Mouse (Mus musculus): ENCODE measurements around the gene Cdc5l. TPM values are rescaled to one million over a fixed set of nuclear protein-coding genes. Genes with fewer than 3 reads are reported as not detected.

Cdc5l gene
- polyA plus RNA-seq (2015; fragmentation: Nextera tagmentation; extraction: Ambion mirVana), result 62.5 and 73.1 TPM in 2 replicates

GRCm38 (mm10) chr17:45433419-45434261, at the start of gene Cdc5l:
Gene Cdc5l (minus strand): TSS chr17:45433737.
- peak within 1 kb of the TSS; percentile 94 for H3K4me2 ChIP-seq
- H3K36me3 ChIP-seq, result peaks cover 16% of the 10 kb centered on the region
- peak within 1 kb of the TSS; percentile 89 for H3K4me3 ChIP-seq
- H3K4me1 ChIP-seq (replicated peaks), result peaks cover 29% of the 10 kb centered on the region
- no peaks in the 10 kb centered on the region for H3K9me3 ChIP-seq
- H3K27ac ChIP-seq (replicated peaks), result peak within 1 kb of the TSS; percentile 94
- peak; percentile 97 for ATAC-seq (ENCODE audit: low read depth)
- no peaks in the 10 kb centered on the region for H3K27me3 ChIP-seq
- peak within 1 kb of the TSS; percentile 89 for H3K9ac ChIP-seq
- under 1% methylated on average over 73 of the region's 73 CpGs for WGBS

- Histone ChIP-seq H3K36me3 (no peaks in the 10 kb centered on the region), H3K9ac (no peak overlapping the region), H3K4me3 (no peak overlapping the region), H3K9me3 (peaks cover 5% of the 10 kb centered on the region; the same call in 1 of the 2 replicates), H3K27me3 (peaks cover 22% of the 10 kb centered on the region), H3K27ac (replicated peaks) (no peak overlapping the region), H3K4me2 (no peak overlapping the region), H3K4me1 (replicated peaks) (0 out of 2 replicates have a peak, but pooled peaks cover 4% of the 10 kb centered on the region)
- ATAC-seq (ENCODE audit: low read depth), result no peak
- WGBS, result 22% methylated on average over 2 of the region's 2 CpGs
These were observed 46.9 kb upstream of the Cdc5l start for GRCm38 (mm10) chr17:45480429-45480828.

DNA sequence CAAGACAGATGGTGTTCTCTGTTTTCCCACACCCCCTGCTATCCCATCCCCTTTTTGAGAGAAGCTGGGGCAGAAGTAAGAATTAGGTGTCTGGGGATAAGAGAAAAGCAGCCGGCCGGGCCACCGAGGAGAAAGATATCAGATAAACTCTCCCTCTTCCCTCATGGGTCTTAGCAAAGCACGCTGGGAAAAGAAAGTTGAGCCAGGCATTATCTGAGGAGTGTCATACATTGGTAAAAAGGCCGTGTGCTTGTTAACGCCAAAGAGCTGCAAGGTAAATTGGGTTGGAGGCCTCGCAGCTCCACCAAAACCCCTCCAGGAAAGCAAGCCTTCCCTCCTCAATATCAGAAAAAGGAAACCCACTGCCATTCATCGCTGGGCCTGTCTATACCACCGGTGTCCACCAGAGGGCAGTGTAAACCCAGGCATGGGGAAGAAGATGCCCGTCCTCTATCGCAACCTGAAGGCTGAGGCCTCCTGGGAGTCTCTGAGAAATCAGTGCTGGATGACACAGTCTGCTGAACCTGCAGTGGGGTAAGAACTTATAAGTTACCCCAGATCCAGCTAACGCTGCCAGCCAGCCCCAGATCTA, 44.8 kb upstream of the Cdc5l start:
- ATAC-seq (ENCODE audit: low read depth), result no peak; the same call in 1 of the 2 replicates
- H3K27ac ChIP-seq (replicated peaks), result no peak overlapping the region
- peaks cover 5% of the 10 kb centered on the region; the same call in 1 of the 2 replicates for H3K9me3 ChIP-seq
- H3K27me3 ChIP-seq, result peaks cover 25% of the 10 kb centered on the region
- WGBS, result 19% methylated on average over 12 of the region's 12 CpGs
- no peaks in the 10 kb centered on the region for H3K36me3 ChIP-seq
- H3K4me2 ChIP-seq, result no peak overlapping the region
- peaks cover 14% of the 10 kb centered on the region for H3K4me1 ChIP-seq (replicated peaks)
- H3K9ac ChIP-seq, result no peak overlapping the region
- H3K4me3 ChIP-seq, result no peak overlapping the region

GRCm38 (mm10) chr17:45474669-45475465, 41.3 kb upstream of the Cdc5l start, which contains the start of gene Spats1:
Gene Spats1 (minus strand): TSS chr17:45475415.
- H3K9me3 ChIP-seq, result no peaks in the 10 kb centered on the region
- peak within 1 kb of the TSS; percentile 69 for H3K4me2 ChIP-seq
- H3K27ac ChIP-seq (replicated peaks), result peak within 1 kb of the TSS; percentile 59; the same call in 1 of the 2 replicates
- H3K4me3 ChIP-seq, result peak within 1 kb of the TSS; percentile 43
- no peaks in the 10 kb centered on the region for H3K36me3 ChIP-seq
- WGBS, result 5% methylated on average over 30 of the region's 30 CpGs
- ATAC-seq (ENCODE audit: low read depth), result peak; percentile 84
- peak within 1 kb of the TSS; percentile 66 for H3K9ac ChIP-seq
- H3K27me3 ChIP-seq, result peaks cover 29% of the 10 kb centered on the region
- peaks cover 14% of the 10 kb centered on the region for H3K4me1 ChIP-seq (replicated peaks)

- peaks cover 14% of the 10 kb centered on the region for H3K4me1 ChIP-seq (replicated peaks)
- H3K36me3 ChIP-seq, result no peaks in the 10 kb centered on the region
- 71% methylated on average over 8 of the region's 8 CpGs for WGBS
- H3K4me3 ChIP-seq, result peak overlapping the region; percentile 43
- peaks cover 29% of the 10 kb centered on the region for H3K27me3 ChIP-seq
- H3K4me2 ChIP-seq, result peak overlapping the region; percentile 69
- no peak overlapping the region for H3K27ac ChIP-seq (replicated peaks)
- ATAC-seq (ENCODE audit: low read depth), result peak; percentile 48; the same call in 1 of the 2 replicates
- H3K9me3 ChIP-seq, result no peaks in the 10 kb centered on the region
- H3K9ac ChIP-seq, result peak overlapping the region; percentile 66; the same call in 1 of the 2 replicates
These were observed 40.6 kb upstream of the Cdc5l start for GRCm38 (mm10) chr17:45474146-45474545.

DNA sequence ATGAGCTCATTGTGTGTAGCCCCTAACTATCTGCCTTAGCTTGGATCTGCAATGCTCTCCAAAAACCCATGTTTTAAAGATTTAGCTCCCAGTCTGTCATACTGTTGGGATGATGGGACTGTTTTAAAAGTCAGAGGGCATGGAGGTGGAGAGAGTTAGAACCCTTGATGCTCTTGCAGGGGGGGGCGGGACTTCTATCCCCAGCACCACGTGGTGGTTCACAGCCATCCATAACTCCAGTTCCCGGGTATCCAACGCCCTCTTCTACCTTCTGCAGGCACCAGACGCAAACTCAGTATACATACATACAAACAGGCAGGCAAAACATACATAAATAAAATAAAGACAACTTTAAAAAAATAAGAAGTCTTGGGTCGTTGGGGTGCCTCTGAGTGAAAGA, 40.1 kb upstream of the Cdc5l start:
- WGBS, result 74% methylated on average over 6 of the region's 6 CpGs
- peaks cover 29% of the 10 kb centered on the region for H3K27me3 ChIP-seq
- no peak for ATAC-seq (ENCODE audit: low read depth)

DNA sequence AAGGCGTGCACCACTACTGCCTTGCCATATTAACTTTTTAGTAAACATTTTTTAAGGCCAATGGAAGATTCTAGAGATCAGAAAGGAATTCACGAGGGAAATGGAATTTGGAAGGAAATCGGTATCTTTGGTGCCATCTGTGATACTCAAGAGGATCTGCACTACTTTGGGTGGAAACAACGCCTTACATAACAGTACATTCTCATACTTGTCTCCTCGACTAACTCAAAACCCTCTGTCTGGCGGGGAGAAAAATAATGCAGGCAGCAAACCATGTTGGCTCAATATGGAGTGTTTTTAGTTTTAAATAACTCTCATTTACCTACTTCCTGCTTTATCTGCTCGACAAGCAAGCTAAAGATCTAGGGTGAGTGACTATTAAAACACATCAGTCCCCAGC, 37.2 kb upstream of the Cdc5l start:
- 91% methylated on average over 7 of the region's 7 CpGs for WGBS
- Histone ChIP-seq H3K27me3 (peaks cover 9% of the 10 kb centered on the region), H3K27ac (replicated peaks) (no peak overlapping the region), H3K9ac (no peak overlapping the region), H3K4me2 (no peak overlapping the region), H3K36me3 (no peaks in the 10 kb centered on the region), H3K4me1 (replicated peaks) (peaks cover 10% of the 10 kb centered on the region), H3K4me3 (no peak overlapping the region), H3K9me3 (peaks cover 4% of the 10 kb centered on the region; the same call in 1 of the 2 replicates)
- ATAC-seq (ENCODE audit: low read depth), result no peak

More for the DNA sequence above, 40.1 kb upstream of the Cdc5l start:
- no peak overlapping the region for H3K9ac ChIP-seq
- H3K27ac ChIP-seq (replicated peaks), result no peak overlapping the region
- no peak overlapping the region for H3K4me2 ChIP-seq
- H3K4me3 ChIP-seq, result no peak overlapping the region
- peaks cover 14% of the 10 kb centered on the region for H3K4me1 ChIP-seq (replicated peaks)
- H3K36me3 ChIP-seq, result no peaks in the 10 kb centered on the region
- H3K9me3 ChIP-seq, result no peaks in the 10 kb centered on the region

DNA sequence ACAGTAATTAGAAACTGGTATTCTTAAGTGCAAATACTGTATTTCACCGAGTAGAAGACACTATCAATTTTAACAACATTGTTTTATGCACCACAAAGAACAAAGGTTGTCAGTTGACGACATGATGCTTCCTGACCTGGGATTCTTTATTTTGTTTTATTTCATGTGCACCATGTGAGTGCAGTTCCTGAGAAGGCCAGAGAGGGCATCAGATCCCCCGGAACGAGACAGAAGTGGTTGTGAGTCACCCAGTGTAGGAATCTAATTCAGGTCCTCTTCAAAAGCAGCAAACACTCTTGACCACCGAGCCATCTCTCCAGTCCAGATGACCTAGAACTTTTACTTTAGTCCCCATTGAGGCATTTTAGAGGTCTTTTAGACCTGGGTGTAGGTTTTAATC, 34.8 kb upstream of the Cdc5l start:
- no peak overlapping the region for H3K9ac ChIP-seq
- H3K27ac ChIP-seq (replicated peaks), result no peak overlapping the region
- no peaks in the 10 kb centered on the region for H3K4me1 ChIP-seq (replicated peaks)
- H3K4me3 ChIP-seq, result no peak overlapping the region
- 83% methylated on average over 5 of the region's 5 CpGs for WGBS
- no peaks in the 10 kb centered on the region for H3K36me3 ChIP-seq
- ATAC-seq (ENCODE audit: low read depth), result no peak
- H3K4me2 ChIP-seq, result no peak overlapping the region
- peaks cover 4% of the 10 kb centered on the region; the same call in 1 of the 2 replicates for H3K9me3 ChIP-seq
- 0 out of 2 replicates have a peak, but pooled peaks cover 3% of the 10 kb centered on the region for H3K27me3 ChIP-seq

- Histone ChIP-seq H3K9ac (no peak overlapping the region), H3K4me2 (no peak overlapping the region), H3K4me3 (no peak overlapping the region), H3K9me3 (peaks cover 4% of the 10 kb centered on the region; the same call in 1 of the 2 replicates), H3K27ac (replicated peaks) (no peak overlapping the region), H3K27me3 (no peaks in the 10 kb centered on the region), H3K36me3 (no peaks in the 10 kb centered on the region), H3K4me1 (replicated peaks) (no peaks in the 10 kb centered on the region)
- WGBS, result 62% methylated on average over 2 of the region's 2 CpGs
- no peak for ATAC-seq (ENCODE audit: low read depth)
These were observed 33.2 kb upstream of the Cdc5l start for GRCm38 (mm10) chr17:45466701-45467100.

- Histone ChIP-seq H3K9ac (no peak overlapping the region), H3K9me3 (peaks cover 4% of the 10 kb centered on the region; the same call in 1 of the 2 replicates), H3K27ac (replicated peaks) (no peak overlapping the region), H3K4me3 (no peak overlapping the region), H3K4me1 (replicated peaks) (no peaks in the 10 kb centered on the region), H3K36me3 (no peaks in the 10 kb centered on the region), H3K4me2 (no peak overlapping the region), H3K27me3 (no peaks in the 10 kb centered on the region)
- no peak for ATAC-seq (ENCODE audit: low read depth)
- WGBS, result 86% methylated on average over 9 of the region's 9 CpGs
These were observed 30.7 kb upstream of the Cdc5l start for GRCm38 (mm10) chr17:45464255-45464654.

DNA sequence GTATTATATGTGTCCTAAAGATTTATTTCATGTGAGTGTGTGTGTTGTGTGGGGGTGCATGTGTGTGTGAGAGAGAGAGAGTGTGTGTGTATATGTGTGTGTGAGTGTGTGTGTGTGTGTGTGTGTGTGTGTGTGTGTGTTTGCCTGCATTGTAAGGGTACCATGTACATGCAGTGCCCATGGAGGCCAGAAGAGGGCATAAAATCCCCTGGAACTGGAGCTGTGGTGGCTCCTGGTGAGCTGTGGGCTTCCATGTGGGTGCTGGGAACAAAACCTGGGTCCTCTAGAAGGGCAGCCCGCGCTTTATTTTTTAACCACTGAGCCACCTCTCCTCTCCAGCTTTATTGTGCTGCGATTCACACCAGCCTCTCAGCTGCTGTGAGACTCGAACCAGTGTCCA, 29.0 kb upstream of the Cdc5l start:
- 92% methylated on average over 4 of the region's 4 CpGs for WGBS
- Histone ChIP-seq H3K4me2 (no peak overlapping the region), H3K9me3 (peaks cover 4% of the 10 kb centered on the region; the same call in 1 of the 2 replicates), H3K4me1 (replicated peaks) (peaks cover under 1% of the 10 kb centered on the region; the same call in 1 of the 2 replicates), H3K36me3 (no peaks in the 10 kb centered on the region), H3K4me3 (no peak overlapping the region), H3K9ac (no peak overlapping the region), H3K27me3 (no peaks in the 10 kb centered on the region), H3K27ac (replicated peaks) (no peak overlapping the region)
- ATAC-seq (ENCODE audit: low read depth), result no peak

All from neural tube, embryonic 13.5 days (tissue).